Mouse (Mus musculus): ENCODE measurements around the gene Ccl8. TPM values are rescaled to one million over a fixed set of nuclear protein-coding genes. Genes with fewer than 3 reads are reported as not detected.
A peak's percentile ranks its signal among the peaks of the same experiment; 100 is the strongest.

The Ccl8 gene
- not detected in 3 replicates for total RNA-seq (2017)

DNA sequence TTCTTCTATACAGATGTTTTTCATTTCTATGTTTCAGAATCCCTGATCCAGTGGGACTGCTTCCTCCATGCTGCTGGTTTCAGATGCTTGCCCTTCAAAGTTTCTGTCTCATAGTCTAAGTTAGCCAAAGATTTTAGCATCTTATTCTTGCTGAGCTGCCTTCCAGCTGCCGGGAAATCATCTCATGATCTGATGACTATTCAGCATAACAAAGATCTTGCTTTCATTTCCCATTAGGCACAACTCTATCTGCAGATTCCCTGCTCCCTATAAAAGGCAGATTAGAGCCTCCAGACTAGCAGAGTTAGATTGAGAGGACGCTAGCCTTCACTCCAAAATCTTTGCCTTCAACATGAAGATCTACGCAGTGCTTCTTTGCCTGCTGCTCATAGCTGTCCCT is at the start of gene Ccl8:
Gene Ccl8, plus strand, starts transcription at position 301 of the 400 bp plus-strand sequence.
- ATAC-seq (replicated peaks; ENCODE audit: insufficient number of reproducible peaks, low FRiP score, low TSS enrichment, poor library complexity, severe bottlenecking): no peak

DNA sequence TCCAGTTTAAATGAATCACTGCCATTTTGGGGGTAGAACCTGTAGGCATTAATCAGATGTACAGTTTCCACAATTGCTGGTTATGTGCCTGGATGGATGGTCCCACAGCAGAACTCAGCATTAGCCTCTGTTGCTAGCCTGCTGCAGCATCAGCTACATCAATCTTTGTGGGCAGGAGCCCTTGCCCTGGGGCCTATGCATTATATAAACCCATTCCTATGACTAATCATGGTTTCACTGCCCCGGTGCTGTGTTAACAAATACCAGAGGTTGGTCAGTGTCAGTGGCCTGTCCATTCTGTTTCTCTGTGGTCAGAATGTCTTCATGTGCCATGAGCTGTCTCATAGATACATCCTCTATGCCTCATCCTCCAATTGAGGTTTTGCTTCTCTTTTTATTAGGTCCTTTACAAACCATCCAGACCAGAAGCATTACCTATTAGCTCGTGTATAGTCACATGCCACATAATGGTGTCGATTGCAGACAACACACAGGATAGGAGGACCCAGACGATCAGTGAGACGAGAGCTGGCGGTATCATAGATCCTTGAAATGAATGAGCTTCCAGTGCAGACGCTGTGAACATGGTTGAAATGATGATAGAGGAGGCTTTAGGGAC is 47.9 kb upstream of the Ccl8 start:
- no peak for ATAC-seq (replicated peaks; ENCODE audit: insufficient number of reproducible peaks, low FRiP score, low TSS enrichment, poor library complexity, severe bottlenecking)

DNA sequence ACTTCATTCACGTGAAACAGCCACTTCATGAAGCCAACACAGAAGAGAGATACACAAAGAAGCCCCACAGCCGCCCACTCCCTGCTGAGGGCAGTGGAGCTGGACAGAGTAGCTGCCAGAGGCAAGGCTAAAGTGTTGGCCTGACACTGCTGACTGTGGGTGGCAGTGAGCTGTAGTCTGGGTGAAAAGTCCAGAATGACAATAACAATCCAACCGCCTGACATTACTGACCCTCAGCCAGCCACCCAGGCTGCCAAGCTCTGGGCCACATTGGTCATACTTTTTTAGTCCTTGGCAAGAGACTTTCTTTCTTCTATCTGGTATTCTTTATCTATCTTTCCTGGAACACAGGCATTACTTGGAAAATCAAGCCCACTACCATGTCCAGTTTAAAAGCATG is 43.9 kb upstream of the Ccl8 start:
- no peak for ATAC-seq (replicated peaks; ENCODE audit: insufficient number of reproducible peaks, low FRiP score, low TSS enrichment, poor library complexity, severe bottlenecking)

DNA sequence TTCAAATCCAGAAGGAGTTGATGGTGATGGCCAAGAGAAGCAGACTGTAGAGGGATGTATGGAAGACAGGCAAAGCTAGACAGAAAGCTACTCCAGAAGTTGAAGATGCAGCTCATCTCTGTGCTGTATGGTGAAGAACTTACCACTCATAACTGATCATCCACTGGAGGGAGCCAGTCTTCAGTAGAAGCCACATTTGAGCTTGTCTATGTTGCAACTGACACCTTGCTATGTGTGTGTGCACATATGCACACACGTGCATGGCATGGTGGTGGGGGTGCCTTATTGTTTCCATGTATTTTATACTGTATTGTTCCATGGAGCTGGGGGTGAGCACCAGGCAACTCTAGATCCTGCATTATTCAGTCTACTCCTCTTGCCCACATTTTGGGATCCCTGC is 42.6 kb upstream of the Ccl8 start:
- ATAC-seq (replicated peaks; ENCODE audit: insufficient number of reproducible peaks, low FRiP score, low TSS enrichment, poor library complexity, severe bottlenecking): no peak

DNA sequence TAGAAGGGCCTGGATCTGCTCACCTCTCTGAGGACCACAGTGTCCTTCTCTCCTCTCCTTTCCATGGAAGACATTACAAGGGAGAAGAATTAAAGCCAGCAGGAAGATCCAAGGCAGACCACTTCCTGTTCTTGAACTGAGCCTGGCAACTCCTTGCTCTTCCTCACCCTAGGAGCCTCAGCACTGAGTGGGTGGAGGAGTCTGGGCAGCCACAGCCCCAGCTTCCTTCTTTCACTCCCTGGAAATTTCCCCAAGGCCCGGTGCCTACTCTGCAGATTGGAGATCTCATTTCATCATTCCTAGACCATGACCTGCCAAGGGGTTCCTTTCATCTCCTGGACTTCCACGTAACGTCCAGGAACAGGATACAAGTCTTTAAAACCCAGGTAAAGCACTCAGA is 42.0 kb upstream of the Ccl8 start:
- ATAC-seq (replicated peaks; ENCODE audit: insufficient number of reproducible peaks, low FRiP score, low TSS enrichment, poor library complexity, severe bottlenecking): no peak

DNA sequence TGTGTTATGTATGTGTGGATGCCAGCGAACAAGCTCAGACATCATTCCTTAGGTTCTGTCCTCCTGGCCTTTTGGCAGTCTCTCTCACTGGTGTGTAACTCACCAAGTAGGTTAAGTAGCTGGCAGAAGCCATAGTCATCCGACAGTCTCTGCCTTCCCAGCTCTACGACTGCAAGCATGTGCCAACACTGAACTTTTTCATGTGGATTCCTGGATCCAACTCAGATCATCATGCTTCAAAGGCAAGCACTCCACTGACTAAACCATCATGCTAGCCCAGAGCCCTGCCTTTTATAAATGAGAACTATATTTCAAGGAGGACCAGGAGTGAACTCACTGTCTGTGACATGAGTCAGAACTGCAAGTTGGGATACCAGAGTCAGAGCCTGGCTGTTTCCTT is 41.3 kb upstream of the Ccl8 start:
- no peak for ATAC-seq (replicated peaks; ENCODE audit: insufficient number of reproducible peaks, low FRiP score, low TSS enrichment, poor library complexity, severe bottlenecking)

DNA sequence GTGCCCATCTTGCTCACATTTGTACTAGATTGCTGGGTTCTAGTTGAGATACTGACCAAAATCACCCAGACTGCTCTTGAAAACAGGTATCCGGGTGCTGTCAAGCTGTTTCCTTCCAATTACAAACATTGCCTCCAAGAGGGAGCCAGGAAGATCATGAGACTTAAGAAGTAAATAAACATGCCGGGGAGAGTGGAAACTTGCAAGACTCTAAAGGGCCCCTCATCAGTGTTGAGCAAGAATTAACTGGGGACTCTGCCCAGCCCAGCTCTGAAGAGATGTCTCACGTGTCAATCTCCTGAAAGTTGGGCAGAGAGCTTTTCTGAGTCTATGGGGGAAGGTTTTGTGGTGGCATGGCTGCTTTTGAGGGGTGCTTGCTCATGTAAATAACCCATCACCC is 38.0 kb upstream of the Ccl8 start:
- no peak for ATAC-seq (replicated peaks; ENCODE audit: insufficient number of reproducible peaks, low FRiP score, low TSS enrichment, poor library complexity, severe bottlenecking)

DNA sequence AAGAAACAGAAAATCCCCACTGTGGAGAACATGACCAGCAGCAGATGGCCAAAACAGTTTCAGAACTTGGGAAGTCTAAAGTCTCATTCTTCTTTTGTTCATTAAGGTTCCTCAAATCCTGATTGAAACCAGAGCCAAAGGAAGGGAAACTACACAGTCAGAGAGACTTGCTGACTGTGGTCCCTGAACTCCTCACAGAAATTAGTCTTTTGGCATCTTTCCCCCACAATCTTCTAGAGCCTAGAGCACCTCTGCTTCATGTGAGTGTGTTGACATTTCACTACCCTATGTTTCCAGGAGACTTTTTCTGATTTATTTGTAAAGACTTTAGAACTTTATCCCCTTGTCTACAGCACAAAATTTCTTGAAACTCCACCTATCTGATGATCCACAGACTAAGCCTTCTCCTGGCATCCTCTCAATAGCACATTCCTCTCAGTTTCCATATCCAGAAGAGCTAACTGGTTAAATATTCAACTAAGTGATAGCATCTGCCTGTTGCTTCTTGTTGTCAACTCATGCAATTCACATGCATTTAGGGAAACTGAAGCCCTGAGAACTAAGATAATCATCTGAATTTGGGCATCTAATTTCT is 36.8 kb upstream of the Ccl8 start:
- no peak for ATAC-seq (replicated peaks; ENCODE audit: insufficient number of reproducible peaks, low FRiP score, low TSS enrichment, poor library complexity, severe bottlenecking)

DNA sequence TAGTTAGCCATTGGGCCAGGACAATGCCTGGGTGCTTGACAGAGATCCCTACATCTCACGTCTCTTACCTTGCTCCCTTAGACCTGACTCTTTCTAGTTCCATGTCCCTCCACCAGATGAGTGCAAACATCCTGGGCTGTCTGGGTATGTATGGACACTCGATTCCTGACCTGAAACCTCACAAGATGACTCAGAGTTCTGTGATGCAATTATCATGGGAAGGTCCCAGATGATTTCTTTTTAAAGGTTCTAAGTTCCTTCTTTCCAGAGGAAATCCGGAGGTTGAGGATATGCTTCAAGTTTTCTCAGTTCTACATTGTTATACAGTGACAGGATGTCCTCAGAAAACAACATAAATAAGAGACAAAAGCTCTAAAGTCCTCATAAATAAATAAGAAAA is 34.1 kb upstream of the Ccl8 start:
- no peak for ATAC-seq (replicated peaks; ENCODE audit: insufficient number of reproducible peaks, low FRiP score, low TSS enrichment, poor library complexity, severe bottlenecking)

DNA sequence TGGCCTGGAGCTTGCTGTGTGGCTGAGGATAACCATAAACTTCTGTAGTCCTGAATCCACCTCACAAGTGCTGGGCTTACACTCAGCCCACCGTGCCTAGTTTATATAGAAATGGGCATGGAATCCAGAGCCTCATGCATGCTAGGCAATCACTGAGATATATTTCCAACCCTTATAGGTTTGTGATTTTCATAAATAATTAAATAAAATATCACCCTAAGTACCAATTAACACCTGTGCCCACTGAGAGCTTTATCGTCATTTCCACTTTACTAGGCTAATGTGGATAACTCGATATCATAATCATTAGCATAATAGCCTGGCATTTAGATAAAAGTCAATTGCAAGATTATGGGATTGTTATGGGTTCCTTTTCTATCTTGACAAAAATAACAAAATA is 30.6 kb upstream of the Ccl8 start:
- ATAC-seq (replicated peaks; ENCODE audit: insufficient number of reproducible peaks, low FRiP score, low TSS enrichment, poor library complexity, severe bottlenecking): no peak

DNA sequence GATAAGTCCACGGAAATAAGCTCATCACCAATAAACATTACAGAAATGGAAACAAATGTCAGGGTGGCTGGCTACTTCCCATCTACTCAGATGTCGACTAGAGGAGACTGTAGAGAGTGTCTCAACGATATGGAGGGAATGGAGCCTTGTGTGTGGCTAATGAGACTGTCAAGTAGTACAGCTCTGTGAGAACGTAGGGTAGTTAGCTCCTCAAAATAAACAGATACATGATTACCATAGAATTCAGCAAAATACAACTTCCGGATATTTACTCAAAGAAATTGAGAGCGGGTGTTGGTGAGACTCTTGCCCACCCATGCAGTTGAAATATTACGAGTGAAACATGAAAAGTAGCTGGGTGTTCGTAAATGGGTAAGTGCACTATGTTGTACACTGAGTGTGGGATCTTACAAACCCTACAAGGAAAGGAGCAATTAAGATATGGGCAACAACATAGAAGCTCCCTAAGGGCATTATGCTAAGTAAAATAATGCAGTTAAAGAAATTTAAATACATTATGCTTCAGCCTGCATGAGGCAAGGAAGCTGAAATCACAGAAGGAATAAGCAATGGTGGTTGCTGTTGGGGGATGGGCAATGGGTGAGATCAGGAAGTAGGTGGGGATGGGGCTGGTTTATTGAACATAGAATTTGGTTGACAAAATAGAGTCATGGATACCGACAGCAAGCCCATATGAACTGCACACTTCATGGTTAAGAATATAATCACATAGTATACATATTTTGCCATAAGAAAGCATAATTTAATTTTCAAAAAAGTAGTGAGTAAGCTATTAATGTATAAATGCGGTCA is 15.3 kb upstream of the Ccl8 start:
- no peak for ATAC-seq (replicated peaks; ENCODE audit: insufficient number of reproducible peaks, low FRiP score, low TSS enrichment, poor library complexity, severe bottlenecking)

DNA sequence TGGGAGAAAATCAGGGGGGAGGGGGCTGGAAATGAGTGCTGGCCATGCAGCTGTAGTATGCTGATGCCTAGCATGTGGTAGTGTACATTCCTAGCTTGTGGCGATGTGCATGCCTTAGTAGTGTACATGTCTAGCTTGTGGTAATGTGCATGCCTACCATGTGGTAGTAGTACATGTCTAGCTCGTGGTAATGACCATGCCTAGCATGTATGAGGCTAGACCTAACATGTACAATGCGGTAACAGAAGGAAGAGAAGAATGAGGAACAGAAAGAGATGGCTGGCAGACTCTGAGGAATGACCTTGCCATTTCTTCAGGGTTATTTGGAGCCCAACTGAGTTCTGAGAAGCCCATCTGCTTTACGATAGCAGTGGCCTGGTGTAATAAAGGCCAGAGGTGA is 13.9 kb upstream of the Ccl8 start:
- ATAC-seq (replicated peaks; ENCODE audit: insufficient number of reproducible peaks, low FRiP score, low TSS enrichment, poor library complexity, severe bottlenecking): no peak

DNA sequence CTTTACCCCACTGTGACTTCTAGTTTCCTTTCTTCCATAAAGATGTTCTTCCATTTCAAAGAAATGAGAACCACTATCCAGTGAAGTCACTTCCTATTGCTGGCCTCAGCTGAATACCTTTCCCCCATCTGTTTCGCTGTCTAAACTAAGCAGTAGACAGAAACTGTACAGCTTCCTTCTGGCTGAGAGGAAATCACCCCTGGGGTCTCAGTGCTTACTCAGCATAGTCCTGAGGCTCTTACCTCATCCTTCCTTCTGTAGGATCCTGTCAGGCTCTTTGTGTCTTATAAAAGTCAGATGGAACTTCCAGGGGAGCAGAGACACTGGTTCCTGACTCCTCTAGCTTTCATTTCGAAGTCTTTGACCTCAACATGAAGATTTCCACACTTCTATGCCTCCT is 13.5 kb upstream of the Ccl8 start, which contains the start of gene Ccl12:
Gene Ccl12, plus strand, starts transcription at position 317 of the 400 bp plus-strand sequence.
- no peak for ATAC-seq (replicated peaks; ENCODE audit: insufficient number of reproducible peaks, low FRiP score, low TSS enrichment, poor library complexity, severe bottlenecking)

DNA sequence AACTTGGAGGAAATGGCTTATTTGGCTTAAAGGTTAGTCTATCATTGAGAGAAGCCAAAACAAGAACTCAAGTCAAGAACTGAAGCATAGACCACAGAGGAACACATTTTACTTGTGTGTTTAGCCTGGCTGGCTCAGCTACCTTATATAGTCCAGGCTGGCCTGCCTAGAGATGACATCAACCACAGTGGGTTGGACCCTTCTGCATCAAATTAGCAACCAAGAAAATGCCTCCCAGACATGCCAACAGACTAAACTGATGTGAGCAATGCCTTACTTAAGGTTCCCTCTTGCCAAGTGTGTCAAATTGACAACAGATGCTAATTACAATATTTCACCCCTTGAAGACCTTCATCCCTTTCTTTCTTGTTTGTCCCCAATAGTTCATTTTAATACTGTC is 5.4 kb upstream of the Ccl8 start:
- ATAC-seq (replicated peaks; ENCODE audit: insufficient number of reproducible peaks, low FRiP score, low TSS enrichment, poor library complexity, severe bottlenecking): no peak

DNA sequence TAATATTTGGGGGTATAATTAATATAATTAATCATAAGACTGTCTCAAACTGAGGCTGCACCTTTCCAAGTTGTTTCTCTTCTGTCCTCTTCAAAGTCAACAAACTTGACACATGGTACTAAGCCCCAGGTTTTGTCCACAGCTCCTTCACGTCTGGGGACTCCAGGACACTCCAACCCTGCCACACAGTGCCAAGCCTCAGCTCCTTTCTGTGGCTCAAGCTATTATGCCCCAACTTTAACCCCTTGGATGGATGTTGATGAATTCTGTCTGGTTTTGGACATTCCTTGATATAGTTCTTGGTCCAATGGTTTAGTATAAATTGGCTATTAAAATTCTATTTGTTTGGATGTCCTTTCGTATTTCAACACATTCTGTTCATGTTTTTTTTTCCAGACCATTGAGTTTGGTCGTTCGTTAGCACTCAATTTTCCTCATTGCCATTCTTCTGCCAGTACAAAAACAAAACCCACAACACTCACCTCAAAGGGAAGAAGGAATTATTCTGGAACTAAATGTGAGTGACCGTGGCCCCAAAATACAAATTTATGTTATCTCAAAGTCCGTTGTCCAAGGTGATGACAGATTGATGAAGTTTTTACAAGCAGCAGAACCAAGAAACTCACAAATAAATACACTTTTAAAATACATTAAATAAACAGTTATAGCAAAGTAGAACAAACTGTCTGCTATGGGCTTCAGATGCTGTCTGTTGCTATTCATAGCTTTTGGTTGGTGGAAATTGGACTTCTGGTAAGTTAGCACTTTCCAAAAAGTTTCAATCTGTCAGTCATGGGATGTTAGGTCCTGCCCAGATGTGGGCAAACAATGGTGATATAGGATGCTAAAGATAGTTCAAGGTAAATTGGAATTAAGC is 4.4 kb upstream of the Ccl8 start:
- ATAC-seq (replicated peaks; ENCODE audit: insufficient number of reproducible peaks, low FRiP score, low TSS enrichment, poor library complexity, severe bottlenecking): no peak

DNA sequence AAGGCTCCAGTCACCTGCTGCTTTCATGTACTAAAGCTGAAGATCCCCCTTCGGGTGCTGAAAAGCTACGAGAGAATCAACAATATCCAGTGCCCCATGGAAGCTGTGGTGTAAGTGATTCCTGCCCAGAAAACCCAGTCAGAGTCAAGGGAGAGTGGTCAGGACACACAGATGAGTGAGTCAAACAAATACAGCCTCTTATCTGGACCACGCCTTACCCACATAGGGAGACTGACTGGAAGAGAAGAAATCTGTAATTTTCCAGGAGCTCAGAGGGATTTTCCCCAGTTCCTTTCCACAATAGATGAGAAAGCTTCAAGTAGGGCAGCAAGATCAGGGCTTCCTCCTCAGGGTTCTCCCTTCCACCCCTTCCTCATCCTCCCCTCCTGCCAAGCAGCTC is 1.1 kb downstream of the Ccl8 start:
- ATAC-seq (replicated peaks; ENCODE audit: insufficient number of reproducible peaks, low FRiP score, low TSS enrichment, poor library complexity, severe bottlenecking): no peak

DNA sequence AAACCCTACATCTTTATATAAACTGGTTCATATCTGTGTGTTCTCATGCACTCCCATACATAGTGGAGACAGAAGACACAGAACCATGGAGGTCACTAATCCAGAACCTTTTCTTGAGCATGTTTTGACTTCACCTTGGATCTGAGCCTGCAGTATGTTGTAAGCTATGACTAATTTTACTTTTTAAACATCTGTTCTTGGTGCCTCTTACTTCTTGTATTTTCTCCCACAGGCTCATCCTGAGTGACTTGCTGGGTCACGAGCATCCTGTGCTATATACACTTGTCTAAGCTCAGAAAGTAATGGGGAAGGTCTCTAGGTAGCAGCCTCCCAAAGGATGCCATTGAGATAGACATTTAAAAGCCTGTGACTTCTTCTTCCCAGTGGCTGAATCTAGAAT is 18.0 kb downstream of the Ccl8 start:
- ATAC-seq (replicated peaks; ENCODE audit: insufficient number of reproducible peaks, low FRiP score, low TSS enrichment, poor library complexity, severe bottlenecking): no peak

DNA sequence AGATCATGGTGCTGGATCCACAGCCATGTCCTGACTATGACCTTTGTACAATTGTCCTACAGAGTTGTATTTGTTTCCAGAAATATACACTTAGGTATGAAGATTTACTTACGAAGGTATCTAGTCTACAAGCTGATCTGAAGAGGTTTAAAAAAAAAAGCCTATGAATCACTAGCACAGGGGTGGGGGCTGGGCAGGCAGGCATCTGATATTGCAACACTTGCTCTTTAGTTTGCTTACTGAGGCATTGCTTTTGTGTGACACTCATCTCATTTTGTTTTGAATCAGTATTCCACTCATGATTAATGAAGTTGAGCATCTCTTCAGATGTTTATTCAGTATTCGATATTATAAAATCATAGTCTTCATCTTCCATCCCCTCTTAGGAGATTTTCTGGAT is 21.2 kb downstream of the Ccl8 start:
- ATAC-seq (replicated peaks; ENCODE audit: insufficient number of reproducible peaks, low FRiP score, low TSS enrichment, poor library complexity, severe bottlenecking): no peak

DNA sequence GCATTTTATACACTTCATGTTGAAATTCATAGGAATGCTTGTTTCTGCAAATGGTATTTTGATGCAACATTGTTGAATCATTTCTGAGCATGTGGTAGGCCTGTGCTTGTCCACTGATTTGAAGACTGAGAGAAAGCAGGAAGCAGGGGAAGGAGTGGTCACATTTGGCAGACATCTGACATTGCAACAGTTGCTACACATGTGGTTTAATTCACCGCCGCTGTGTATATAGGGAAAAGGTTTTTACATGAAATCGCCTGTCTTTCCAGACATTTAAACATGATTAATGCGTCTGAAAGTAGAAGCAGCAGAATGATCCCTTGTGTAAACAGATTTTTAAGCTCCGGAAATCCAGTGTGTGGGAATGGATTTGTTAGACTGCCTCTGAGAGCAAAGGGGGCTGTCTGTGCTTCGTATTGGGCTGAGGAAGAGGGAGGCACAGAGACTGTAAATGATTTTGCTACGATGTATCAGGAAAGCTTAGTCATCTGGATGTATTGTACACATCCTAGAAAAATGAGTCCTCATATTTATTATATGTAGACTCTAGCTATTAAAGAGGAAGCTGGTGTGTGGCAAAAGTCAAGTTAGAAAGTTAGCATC is 24.6 kb downstream of the Ccl8 start:
- ATAC-seq (replicated peaks; ENCODE audit: insufficient number of reproducible peaks, low FRiP score, low TSS enrichment, poor library complexity, severe bottlenecking): 0 out of 2 replicates have a peak, but pooled peaks have one; percentile 31

All from monocyte, adult 5-6 weeks (primary cell).